Mouse (Mus musculus) midbrain, postnatal 0 days (tissue): ENCODE data around the gene Adgra1. TPM values are rescaled to one million over a fixed set of nuclear protein-coding genes. Genes with fewer than 3 reads are reported as not detected.

ENCODE experiments used
- ATAC-seq: fragments of 200-750 bp; cut with Nextera tagmentation; 2 replicates; pipeline ENCODE4 v1.8.0; 2017; ENCODE audit warnings: moderate number of reproducible peaks, mild to moderate bottlenecking, moderate TSS enrichment, moderate library complexity; ENCODE audit not compliant: low FRiP score
- DNase-seq: peaks from one replicate; pipeline ENCODE4 v3.0.0-alpha.2; 2015; ENCODE audit warnings: low spot score
- H3K27ac ChIP-seq: fragments of 300-500 bp; sonication (generic); 2 replicates; pipeline ENCODE4 v1.5.1; 2014; ENCODE audit warnings: low read depth, mild to moderate bottlenecking, low read length, mixed read lengths
- H3K27me3 ChIP-seq: fragments of 300-500 bp; sonication (generic); 2 replicates; pipeline ENCODE4 v1.6.1; 2014; ENCODE audit warnings: low read length, control low read depth, mixed read lengths; ENCODE audit not compliant: insufficient read depth
- H3K36me3 ChIP-seq: fragments of 300-500 bp; sonication (generic); 2 replicates; pipeline ENCODE4 v1.6.1; 2014; ENCODE audit warnings: low read length, control low read depth, mixed read lengths; ENCODE audit not compliant: insufficient read depth
- H3K4me1 ChIP-seq: fragments of 300-500 bp; sonication (generic); 2 replicates; pipeline ENCODE4 v1.6.1; 2014; ENCODE audit warnings: mild to moderate bottlenecking, control low read depth, antibody characterized with exemption, low read length, mixed read lengths; ENCODE audit not compliant: insufficient read depth
- H3K4me2 ChIP-seq: fragments of 300-500 bp; sonication (generic); 2 replicates; pipeline ENCODE4 v1.6.1; 2014; ENCODE audit warnings: low read depth, mild to moderate bottlenecking, low read length, mixed read lengths; ENCODE audit not compliant: poor library complexity, severe bottlenecking
- H3K4me3 ChIP-seq: fragments of 300-500 bp; sonication (generic); 2 replicates; pipeline ENCODE4 v1.5.1; 2014; ENCODE audit warnings: low read depth, mild to moderate bottlenecking, low read length, moderate library complexity
- H3K9ac ChIP-seq: fragments of 300-500 bp; sonication (generic); replicated peaks from 2 replicates; pipeline ENCODE4 v1.6.1; 2014; ENCODE audit warnings: mild to moderate bottlenecking, low read length, moderate library complexity, mixed read lengths; ENCODE audit not compliant: poor library complexity, severe bottlenecking
- H3K9me3 ChIP-seq: fragments of 300-500 bp; sonication (generic); 2 replicates; pipeline ENCODE4 v1.6.1; 2016; ENCODE audit warnings: low read length, control low read depth
- CTCF ChIP-seq: IDR thresholded peaks from 2 replicates; pipeline ENCODE4 v1.5.1; 2016; ENCODE audit warnings: antibody characterized with exemption, mild to moderate bottlenecking
- WGBS: fragments of 180-500 bp; shearing (Covaris S2); extraction: QIAGEN DNeasy Blood & Tissue Kit; methylation state at CpG from one replicate; pipeline ENCODE4 v1.1.7; 2014; 5-methylcytosine and 5-hydroxymethylcytosine counted together
- polyA plus RNA-seq: library from polyadenylated mRNA; unstranded; fragments of >200 nt; fragmentation: Nextera tagmentation; extraction: Ambion mirVana; gene quantifications from 2 replicates; pipeline ENCODE4 v1.2.1, GENCODE M21; 2015
- total RNA-seq: library from RNA; depleted of rRNA; stranded (reverse); fragments of >200 nt; gene quantifications from 2 replicates; pipeline ENCODE4 v1.2.3, GENCODE M21; 2014; rRNA removed

Gene Adgra1
- total RNA-seq, result 22.0 and 27.8 TPM in 2 replicates
- 47.6 and 55.3 TPM in 2 replicates for polyA plus RNA-seq

- WGBS, result 0% methylated on average over 27 of the region's 27 CpGs
- Histone ChIP-seq H3K9me3 (no peaks in the 10 kb centered on the region), H3K4me2 (peak within 1 kb of the TSS; percentile 64), H3K9ac (peak within 1 kb of the TSS; percentile 61), H3K27me3 (no peaks in the 10 kb centered on the region), H3K4me1 (peaks cover 42% of the 10 kb centered on the region), H3K4me3 (peak within 1 kb of the TSS; percentile 36), H3K36me3 (no peaks in the 10 kb centered on the region), H3K27ac (peak within 1 kb of the TSS; percentile 77)
- peak; percentile 57 for TF ChIP-seq CTCF
- DNase-seq, result peak; percentile 93
- ATAC-seq, result peak; percentile 91
Observed at GRCm38 (mm10) chr7:139834036-139834435, at the start of gene Adgra1. Adgra1 (plus strand) TSS chr7:139834174.

- H3K9ac ChIP-seq, result no peak overlapping the region
- no peaks in the 10 kb centered on the region for H3K36me3 ChIP-seq
- DNase-seq, result no peak
- no peaks in the 10 kb centered on the region for H3K4me1 ChIP-seq
- no peak for TF ChIP-seq CTCF
- 94% methylated on average over 2 of the region's 2 CpGs for WGBS
- H3K9me3 ChIP-seq, result no peaks in the 10 kb centered on the region
- no peak overlapping the region for H3K4me2 ChIP-seq
- ATAC-seq, result no peak
- H3K27ac ChIP-seq, result no peak overlapping the region
- no peaks in the 10 kb centered on the region for H3K27me3 ChIP-seq
- no peak overlapping the region for H3K4me3 ChIP-seq
Observed at GRCm38 (mm10) chr7:139787382-139787781, 46.6 kb upstream of the Adgra1 start.

GRCm38 (mm10) chr7:139788927-139789326, 45.0 kb upstream of the Adgra1 start:
- Histone ChIP-seq H3K27ac (no peak overlapping the region), H3K36me3 (no peaks in the 10 kb centered on the region), H3K4me1 (no peaks in the 10 kb centered on the region), H3K27me3 (no peaks in the 10 kb centered on the region), H3K4me3 (no peak overlapping the region), H3K9ac (no peak overlapping the region), H3K9me3 (no peaks in the 10 kb centered on the region), H3K4me2 (no peak overlapping the region)
- no peak for ATAC-seq
- TF ChIP-seq CTCF, result no peak
- 28% methylated on average over 11 of the region's 11 CpGs for WGBS
- DNase-seq, result no peak

- TF ChIP-seq CTCF, result no peak
- 87% methylated on average over 4 of the region's 4 CpGs for WGBS
- Histone ChIP-seq H3K4me2 (no peak overlapping the region), H3K4me1 (no peaks in the 10 kb centered on the region), H3K27me3 (no peaks in the 10 kb centered on the region), H3K4me3 (no peak overlapping the region), H3K9ac (no peak overlapping the region), H3K36me3 (no peaks in the 10 kb centered on the region), H3K9me3 (no peaks in the 10 kb centered on the region), H3K27ac (no peak overlapping the region)
- no peak for ATAC-seq
- DNase-seq, result no peak
Observed at GRCm38 (mm10) chr7:139789718-139790117, 44.3 kb upstream of the Adgra1 start.

- 82% methylated on average over 9 of the region's 9 CpGs for WGBS
- Histone ChIP-seq H3K4me2 (no peak overlapping the region), H3K9ac (no peak overlapping the region), H3K27ac (no peak overlapping the region), H3K4me3 (no peak overlapping the region), H3K36me3 (no peaks in the 10 kb centered on the region), H3K4me1 (no peaks in the 10 kb centered on the region), H3K9me3 (no peaks in the 10 kb centered on the region), H3K27me3 (no peaks in the 10 kb centered on the region)
- DNase-seq, result no peak
- TF ChIP-seq CTCF, result peak; percentile 31
- no peak for ATAC-seq
Observed at GRCm38 (mm10) chr7:139791601-139792000, 42.4 kb upstream of the Adgra1 start.

GRCm38 (mm10) chr7:139795004-139795605, 38.9 kb upstream of the Adgra1 start:
- ATAC-seq (no peak), DNase-seq (peak; percentile 29)
- Histone ChIP-seq H3K9ac (no peak overlapping the region), H3K9me3 (no peaks in the 10 kb centered on the region), H3K27ac (no peak overlapping the region), H3K4me3 (no peak overlapping the region), H3K4me2 (no peak overlapping the region), H3K4me1 (no peaks in the 10 kb centered on the region; the same call in 1 of the 2 replicates), H3K36me3 (no peaks in the 10 kb centered on the region), H3K27me3 (no peaks in the 10 kb centered on the region)
- TF ChIP-seq CTCF, result no peak
- 58% methylated on average over 9 of the region's 9 CpGs for WGBS
